Mouse (Mus musculus) ZHBTc4 (cell line): ENCODE measurements at regions not wholly inside any gene's neighbourhood (a gene's known extent, or its start where the extent isn't known, plus 50 kb on each side); places are given as distances from the start of the nearest gene placed in this dataset.
"Not testable (repeated sequence)": the region's sequence is repeated elsewhere in the genome, so short reads cannot be mapped to it uniquely, and the experiment has no call there.

Experiments
- DNase-seq: peaks from one replicate; pipeline ENCODE4 v3.0.0-alpha.2; 2011; ENCODE audit warnings: low read depth, low spot score

- DNase-seq, result no peak
Measured at GRCm38 (mm10) chr11:113129192-113129591, 347.2 kb downstream of the Sox9 start.

- no peak for DNase-seq
Measured at GRCm38 (mm10) chr11:113129975-113130374, 348.0 kb downstream of the Sox9 start.

DNA sequence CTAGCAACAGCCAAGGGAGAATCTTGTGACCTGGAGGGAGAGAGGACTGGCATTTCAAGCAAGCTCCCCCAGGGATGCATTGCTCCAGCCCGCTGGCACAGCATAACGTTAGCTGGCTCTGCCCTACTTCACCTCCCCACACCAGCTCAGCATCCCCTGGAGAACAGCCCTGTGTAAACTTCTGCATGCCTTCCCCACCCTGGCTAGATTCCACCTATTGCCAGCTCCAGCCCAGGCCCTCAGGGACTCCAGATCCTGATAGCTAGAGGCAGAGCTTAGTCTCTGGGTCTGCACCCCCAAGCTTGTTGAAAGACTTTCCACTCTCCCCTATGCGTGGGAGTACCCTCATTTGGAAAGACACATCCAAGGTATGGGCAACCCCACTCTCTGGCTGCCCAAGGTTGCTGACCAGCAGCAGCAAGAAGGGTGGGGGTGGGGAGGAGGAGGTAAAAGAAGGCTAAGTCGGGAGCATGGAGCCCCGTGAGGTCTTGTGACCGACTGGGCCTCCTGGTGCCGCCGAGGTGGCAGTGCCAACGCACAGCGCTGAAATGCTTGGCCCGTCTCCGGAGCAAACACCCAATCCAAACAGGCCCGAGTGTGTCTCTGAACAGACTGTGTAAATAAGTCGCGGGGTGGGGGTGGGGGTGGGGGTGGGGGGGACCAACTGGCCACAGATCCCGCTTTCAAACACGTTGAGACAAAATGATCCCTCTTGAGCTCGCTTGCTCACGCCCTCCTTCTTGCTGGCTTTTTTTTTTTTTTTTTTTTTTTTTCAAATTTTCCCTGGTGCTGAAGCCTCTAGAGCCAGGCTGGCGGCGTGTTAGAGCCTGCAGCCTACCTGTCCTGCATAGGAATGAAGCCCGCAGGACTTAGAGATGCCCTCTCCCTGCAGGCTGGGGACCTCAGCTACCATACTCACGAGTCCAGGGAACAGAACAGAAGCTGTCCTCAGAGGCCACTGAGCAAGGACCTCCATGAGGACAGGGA lies 350.3 kb downstream of the Sox9 start:
- DNase-seq, result no peak

- DNase-seq, result no peak
Measured at GRCm38 (mm10) chr11:113133407-113133806, 351.4 kb downstream of the Sox9 start.

DNA sequence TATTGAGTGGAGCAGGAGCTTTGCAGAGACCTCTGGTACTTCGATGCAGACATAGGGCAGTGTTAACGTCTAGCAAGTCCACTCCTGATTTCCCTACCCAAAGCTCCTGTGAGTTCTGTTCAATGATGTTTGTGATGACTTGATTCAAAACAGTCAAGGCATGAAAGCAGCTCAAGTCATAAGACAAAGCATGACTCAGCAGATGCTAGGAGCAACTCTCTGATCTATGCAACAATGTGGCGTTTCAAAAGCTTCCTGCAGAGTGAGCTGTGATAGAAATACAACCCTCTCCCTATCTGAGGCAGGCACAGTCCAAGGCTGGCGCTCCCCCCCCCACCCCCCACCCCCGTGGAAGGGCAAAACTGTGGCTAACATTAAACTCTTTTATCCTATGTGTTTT lies 353.2 kb downstream of the Sox9 start:
- peak; percentile 30 for DNase-seq

GRCm38 (mm10) chr11:113138462-113138861 lies 356.4 kb downstream of the Sox9 start:
- DNase-seq, result no peak

GRCm38 (mm10) chr11:113140595-113140994 lies 358.6 kb downstream of the Sox9 start:
- DNase-seq, result no peak

- no peak for DNase-seq
Measured at GRCm38 (mm10) chr11:113142816-113143215, 360.8 kb downstream of the Sox9 start.

- no peak for DNase-seq
Measured at GRCm38 (mm10) chr11:113143839-113144627, 362.0 kb downstream of the Sox9 start.

GRCm38 (mm10) chr11:113145721-113146120 lies 363.7 kb downstream of the Sox9 start:
- DNase-seq, result no peak

GRCm38 (mm10) chr11:113146762-113147161 lies 364.7 kb downstream of the Sox9 start:
- no peak for DNase-seq

- DNase-seq, result no peak
Measured at GRCm38 (mm10) chr11:113147535-113148197, 365.6 kb downstream of the Sox9 start.

DNA sequence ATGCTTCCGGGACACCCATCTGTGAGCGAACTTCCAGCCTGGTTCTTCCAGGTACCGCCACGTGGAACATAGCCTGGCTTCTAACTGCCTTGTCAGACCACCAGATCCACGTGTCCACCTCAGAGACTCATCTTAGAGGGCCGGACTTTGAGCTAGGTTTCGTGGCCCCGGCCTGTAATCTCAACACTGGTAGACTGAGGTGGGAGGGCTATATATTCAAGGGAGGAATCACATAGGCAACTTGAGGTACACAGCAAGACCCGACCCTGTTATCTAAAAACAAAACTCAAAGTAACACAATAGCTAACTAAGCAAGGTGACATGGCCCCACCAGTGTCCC lies 366.1 kb downstream of the Sox9 start:
- DNase-seq, result no peak

GRCm38 (mm10) chr11:113155515-113155914 lies 373.5 kb downstream of the Sox9 start:
- no peak for DNase-seq

- DNase-seq, result no peak
Measured at GRCm38 (mm10) chr11:113163941-113164340, 381.9 kb downstream of the Sox9 start.

DNA sequence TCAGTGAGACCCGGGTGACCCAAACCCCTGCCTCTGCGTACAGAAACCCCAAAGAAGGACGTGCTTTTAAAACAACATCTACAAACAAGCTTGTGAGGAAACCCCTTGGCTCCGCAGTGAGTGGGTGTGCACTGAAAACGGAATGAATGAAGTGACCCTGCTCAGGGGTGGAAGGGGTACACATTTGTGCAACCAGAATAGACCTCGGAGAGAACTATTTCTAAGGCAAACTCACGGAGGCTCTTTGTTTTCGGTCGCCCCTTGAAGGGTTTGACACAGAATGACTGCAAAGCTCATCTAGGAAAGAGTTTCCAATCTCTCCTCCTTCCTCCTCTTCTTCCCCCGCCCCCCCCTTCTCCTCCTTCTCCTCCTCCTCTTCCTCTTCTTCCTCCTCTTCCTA lies 382.5 kb downstream of the Sox9 start:
- DNase-seq, result no peak

- peak; percentile 82 for DNase-seq
Measured at GRCm38 (mm10) chr11:113165069-113165795, 383.2 kb downstream of the Sox9 start.

DNA sequence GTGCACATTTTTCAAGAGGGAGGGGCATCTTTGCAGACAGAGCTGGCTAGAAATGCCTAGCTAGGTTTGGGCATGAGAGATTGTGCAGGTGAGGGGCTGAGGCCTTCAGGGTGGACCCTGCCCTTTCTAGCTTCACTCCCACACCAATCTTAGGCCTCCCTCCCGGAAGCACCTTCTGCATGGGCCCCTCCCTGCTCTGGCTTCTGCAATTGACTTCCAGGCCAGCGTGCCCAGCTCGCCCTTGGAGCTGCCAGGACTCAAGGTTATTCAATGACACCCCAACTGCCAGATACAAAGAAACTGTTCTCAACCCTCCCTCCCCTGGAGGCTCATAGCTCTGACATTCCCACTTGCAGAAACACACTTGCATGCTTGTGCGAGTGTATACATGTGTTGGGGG lies 384.5 kb downstream of the Sox9 start:
- peak; percentile 51 for DNase-seq

GRCm38 (mm10) chr11:113172497-113173140 lies 390.6 kb downstream of the Sox9 start:
- DNase-seq, result peak; percentile 77

- DNase-seq, result not testable (repeated sequence)
Measured at GRCm38 (mm10) chr11:113173317-113173716, 391.3 kb downstream of the Sox9 start.

DNA sequence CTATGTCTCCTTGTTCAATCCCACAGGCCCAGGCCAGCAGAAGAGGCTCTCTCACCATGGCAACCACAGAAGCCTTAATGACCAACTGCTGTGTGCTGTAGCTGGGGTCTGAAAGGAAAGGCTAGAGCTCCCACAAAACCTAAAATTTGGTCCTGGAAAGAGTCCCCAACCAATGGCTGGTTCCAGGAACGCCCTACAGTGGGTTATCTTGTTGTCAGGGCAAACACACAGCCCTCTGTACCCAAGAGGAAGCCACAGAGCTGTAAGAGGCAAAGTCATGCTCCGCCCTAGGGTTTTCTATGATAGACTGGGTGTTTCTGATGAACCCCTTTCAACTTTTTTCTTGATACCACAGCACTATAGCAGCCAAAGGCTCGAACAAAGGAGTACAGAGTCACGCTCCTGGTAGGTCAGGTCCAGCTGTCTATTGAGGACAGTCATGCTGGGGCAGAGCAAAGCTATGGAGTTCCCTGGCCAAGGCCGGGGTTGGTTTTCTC lies 392.0 kb downstream of the Sox9 start:
- DNase-seq, result peak; percentile 50
